Mouse (Mus musculus): ENCODE measurements around the gene Cep295nl.
A peak's percentile ranks its signal among the peaks of the same experiment; 100 is the strongest.

The Cep295nl gene

GRCm38 (mm10) chr11:118355205-118355604, 12.9 kb upstream of the Cep295nl start:
- peak; percentile 77 for DNase-seq (ENCODE audit: low spot score)

- DNase-seq (ENCODE audit: low spot score), result peak; percentile 9
Measured at GRCm38 (mm10) chr11:118354636-118355191, 12.4 kb upstream of the Cep295nl start.

- DNase-seq (ENCODE audit: low spot score), result no peak
Measured at GRCm38 (mm10) chr11:118349494-118349893, 7.2 kb upstream of the Cep295nl start.

- DNase-seq (ENCODE audit: low spot score), result peak; percentile 39
Measured at GRCm38 (mm10) chr11:118348877-118349276, 6.6 kb upstream of the Cep295nl start.

GRCm38 (mm10) chr11:118348419-118348818, 6.1 kb upstream of the Cep295nl start:
- no peak for DNase-seq (ENCODE audit: low spot score)

- no peak for DNase-seq (ENCODE audit: low spot score)
Measured at GRCm38 (mm10) chr11:118347911-118348310, 5.6 kb upstream of the Cep295nl start.

GRCm38 (mm10) chr11:118347391-118347790, 5.1 kb upstream of the Cep295nl start:
- no peak for DNase-seq (ENCODE audit: low spot score)

- no peak for DNase-seq (ENCODE audit: low spot score)
Measured at GRCm38 (mm10) chr11:118346395-118347096, 4.2 kb upstream of the Cep295nl start.

GRCm38 (mm10) chr11:118345693-118346092, 3.4 kb upstream of the Cep295nl start:
- no peak for DNase-seq (ENCODE audit: low spot score)

- no peak for DNase-seq (ENCODE audit: low spot score)
Measured at GRCm38 (mm10) chr11:118343629-118344028, 1.3 kb upstream of the Cep295nl start.

- no peak for DNase-seq (ENCODE audit: low spot score)
Measured at GRCm38 (mm10) chr11:118337491-118338168, 4.7 kb downstream of the Cep295nl start.

- no peak for DNase-seq (ENCODE audit: low spot score)
Measured at GRCm38 (mm10) chr11:118333431-118333830, 8.9 kb downstream of the Cep295nl start.

- DNase-seq (ENCODE audit: low spot score), result no peak
Measured at GRCm38 (mm10) chr11:118332376-118332775, 9.9 kb downstream of the Cep295nl start.

- no peak for DNase-seq (ENCODE audit: low spot score)
Measured at GRCm38 (mm10) chr11:118330777-118331176, 11.5 kb downstream of the Cep295nl start.

- DNase-seq (ENCODE audit: low spot score), result no peak
Measured at GRCm38 (mm10) chr11:118330361-118330760, 11.9 kb downstream of the Cep295nl start.

GRCm38 (mm10) chr11:118328947-118329346, 13.4 kb downstream of the Cep295nl start:
- DNase-seq (ENCODE audit: low spot score), result no peak

- no peak for DNase-seq (ENCODE audit: low spot score)
Measured at GRCm38 (mm10) chr11:118328511-118328910, 13.8 kb downstream of the Cep295nl start.

GRCm38 (mm10) chr11:118326991-118327971, 15.0 kb downstream of the Cep295nl start:
- peak; percentile 11 for DNase-seq (ENCODE audit: low spot score)

- no peak for DNase-seq (ENCODE audit: low spot score)
Measured at GRCm38 (mm10) chr11:118326491-118326890, 15.8 kb downstream of the Cep295nl start.

- peak; percentile 12 for DNase-seq (ENCODE audit: low spot score)
Measured at GRCm38 (mm10) chr11:118324541-118324940, 17.8 kb downstream of the Cep295nl start.

GRCm38 (mm10) chr11:118323974-118324373, 18.3 kb downstream of the Cep295nl start:
- DNase-seq (ENCODE audit: low spot score), result no peak

GRCm38 (mm10) chr11:118322647-118323046, 19.7 kb downstream of the Cep295nl start:
- no peak for DNase-seq (ENCODE audit: low spot score)
